Mouse (Mus musculus): ENCODE results near the gene Plb1.

DNA sequence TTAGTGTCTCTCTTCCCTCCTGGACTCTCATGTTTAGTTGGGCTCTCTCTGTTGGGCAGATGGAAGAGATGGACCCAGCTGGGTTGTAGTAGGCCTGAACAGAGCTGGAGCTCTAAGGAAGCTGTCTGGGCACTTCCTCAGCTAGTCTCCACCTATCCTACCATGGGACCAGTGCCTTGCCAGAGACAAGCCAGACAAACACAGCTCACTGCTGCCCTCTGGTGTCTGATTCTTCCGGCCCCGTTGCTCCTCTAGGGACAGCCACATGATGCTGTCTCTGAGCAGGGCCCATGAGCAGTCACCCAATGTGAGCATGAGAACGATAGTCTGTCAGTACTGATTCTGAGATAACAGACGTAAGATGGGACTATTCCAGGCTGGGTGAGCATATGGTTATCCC, 34.8 kb upstream of the Plb1 start:
- peak; percentile 99 for TF ChIP-seq CTCF (IDR thresholded peaks at IDR 0.05)
- TF ChIP-seq EP300 (IDR thresholded peaks at IDR 0.05) = no peak
